Mouse (Mus musculus) E14TG2a.4 (cell line): ENCODE measurements around the gene Mthfr.

Source experiments
- H3K27me3 ChIP-seq: 2 replicates; pipeline ENCODE4 v1.6.1; 2014; ENCODE audit warnings: low read length, control low read depth; ENCODE audit not compliant: insufficient read depth
- H3K36me3 ChIP-seq: 2 replicates; pipeline ENCODE4 v1.6.1; 2014; ENCODE audit warnings: low read length, control low read depth; ENCODE audit not compliant: insufficient read depth
- H3K4me1 ChIP-seq: replicated peaks from 2 replicates; pipeline ENCODE4 v1.6.1; 2014; ENCODE audit warnings: low read depth, low read length, control low read depth
- H3K4me3 ChIP-seq: replicated peaks from 2 replicates; pipeline ENCODE4 v1.5.1; 2014; ENCODE audit warnings: mild to moderate bottlenecking, low read length
- H3K9me3 ChIP-seq: 2 replicates; pipeline ENCODE4 v1.6.1; 2014; ENCODE audit warnings: low read length, control low read depth
- CTCF ChIP-seq: conservative IDR thresholded peaks from 2 replicates; pipeline ENCODE4 v1.5.1; 2014; ENCODE audit warnings: low read length
- NANOG ChIP-seq: IDR thresholded peaks from 2 replicates; pipeline ENCODE4 v1.6.1; 2014; ENCODE audit warnings: borderline replicate concordance, low read length, mixed read lengths
- POU5F1 ChIP-seq: IDR thresholded peaks from 2 replicates; pipeline ENCODE4 v1.6.1; 2014; ENCODE audit warnings: low read length, borderline replicate concordance

The Mthfr gene

DNA sequence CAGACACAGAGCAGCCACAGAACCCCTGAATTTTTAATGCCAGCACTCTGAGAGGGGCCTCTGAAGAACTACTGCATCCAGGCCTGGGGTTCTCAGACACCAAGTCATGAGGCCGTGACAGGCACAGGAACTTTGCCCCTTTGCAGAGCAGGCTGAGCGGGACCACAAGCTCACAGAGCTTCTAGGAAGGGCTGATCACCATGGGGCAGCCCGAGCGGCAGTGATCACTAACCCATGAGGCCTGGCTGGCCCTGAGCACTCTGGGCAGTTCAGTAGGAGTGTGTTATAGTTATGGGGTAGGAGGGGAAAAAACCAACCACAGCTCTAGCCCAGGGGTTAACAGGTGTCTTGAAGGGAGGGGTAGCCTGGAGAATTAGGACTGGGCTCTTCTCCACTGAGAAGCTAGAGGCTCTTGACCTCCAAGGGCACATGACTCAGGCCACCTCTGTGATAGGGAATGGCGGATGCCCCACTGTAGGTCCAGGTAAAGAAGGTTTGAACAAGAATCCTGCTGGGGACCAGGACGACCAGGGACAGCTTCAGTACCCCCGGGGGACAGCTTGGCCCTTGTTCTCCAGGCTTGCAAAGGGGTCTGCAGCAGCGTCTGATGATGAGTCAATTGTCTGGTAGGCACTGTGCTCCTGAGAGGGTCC is 41.2 kb downstream of the Mthfr start:
- TF ChIP-seq POU5F1 (no peak), CTCF (no peak), NANOG (no peak)
- Histone ChIP-seq H3K4me3 (no peak overlapping the region), H3K36me3 (peaks cover 53% of the 10 kb centered on the region)

DNA sequence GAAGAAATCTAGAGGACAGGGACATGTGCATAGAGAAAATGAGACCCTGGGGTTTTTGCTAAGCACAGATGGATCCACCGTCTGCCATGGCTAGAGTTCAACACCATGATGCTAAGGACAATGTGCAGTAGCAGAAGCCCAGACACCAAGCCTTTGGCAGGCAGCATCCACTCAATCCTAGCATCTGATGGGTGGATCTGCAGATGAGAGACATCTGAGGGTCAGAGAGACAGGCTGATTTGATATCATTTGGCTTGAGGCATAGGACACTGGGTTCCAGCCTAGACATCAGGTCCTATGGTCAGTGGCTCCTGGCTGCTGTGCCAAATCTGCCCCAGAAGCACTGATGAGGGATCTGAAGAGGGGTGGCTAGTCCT is 41.7 kb downstream of the Mthfr start:
- Histone ChIP-seq H3K4me3 (no peak overlapping the region), H3K4me1 (peaks cover 85% of the 10 kb centered on the region), H3K27me3 (no peaks in the 10 kb centered on the region), H3K9me3 (no peaks in the 10 kb centered on the region), H3K36me3 (peaks cover 53% of the 10 kb centered on the region)
- no peak for TF ChIP-seq CTCF
- TF ChIP-seq POU5F1 = no peak
- TF ChIP-seq NANOG = no peak

More for the DNA sequence above, 41.2 kb downstream of the Mthfr start:
- Histone ChIP-seq H3K27me3 (no peaks in the 10 kb centered on the region), H3K4me1 (peaks cover 85% of the 10 kb centered on the region), H3K9me3 (no peaks in the 10 kb centered on the region)

DNA sequence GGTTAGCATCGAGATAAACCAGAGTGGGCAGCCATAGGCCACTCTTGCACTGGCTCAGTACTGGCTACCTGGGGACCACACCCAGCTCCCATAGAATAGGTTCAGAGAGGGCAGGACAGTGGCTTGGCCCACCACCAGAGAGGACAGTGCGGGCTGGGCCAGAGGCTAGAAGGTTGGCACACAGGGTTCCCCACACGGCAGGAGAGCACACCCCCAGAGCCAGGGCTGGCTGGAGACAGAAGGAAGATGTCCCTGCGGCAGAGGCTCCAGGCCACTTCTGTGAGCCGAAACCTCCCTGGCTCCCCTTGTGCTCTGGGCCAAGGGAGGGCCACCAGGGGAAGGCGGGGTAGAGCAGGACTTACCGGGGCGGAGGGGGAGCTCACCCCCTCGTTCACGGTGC is 42.3 kb downstream of the Mthfr start:
- peak overlapping the region; percentile 50 for H3K4me3 ChIP-seq
- TF ChIP-seq NANOG = no peak
- no peak for TF ChIP-seq CTCF
- no peak for TF ChIP-seq POU5F1
- no peaks in the 10 kb centered on the region for H3K27me3 ChIP-seq
- H3K4me1 ChIP-seq = peaks cover 83% of the 10 kb centered on the region
- H3K9me3 ChIP-seq = no peaks in the 10 kb centered on the region
- peaks cover 59% of the 10 kb centered on the region for H3K36me3 ChIP-seq

DNA sequence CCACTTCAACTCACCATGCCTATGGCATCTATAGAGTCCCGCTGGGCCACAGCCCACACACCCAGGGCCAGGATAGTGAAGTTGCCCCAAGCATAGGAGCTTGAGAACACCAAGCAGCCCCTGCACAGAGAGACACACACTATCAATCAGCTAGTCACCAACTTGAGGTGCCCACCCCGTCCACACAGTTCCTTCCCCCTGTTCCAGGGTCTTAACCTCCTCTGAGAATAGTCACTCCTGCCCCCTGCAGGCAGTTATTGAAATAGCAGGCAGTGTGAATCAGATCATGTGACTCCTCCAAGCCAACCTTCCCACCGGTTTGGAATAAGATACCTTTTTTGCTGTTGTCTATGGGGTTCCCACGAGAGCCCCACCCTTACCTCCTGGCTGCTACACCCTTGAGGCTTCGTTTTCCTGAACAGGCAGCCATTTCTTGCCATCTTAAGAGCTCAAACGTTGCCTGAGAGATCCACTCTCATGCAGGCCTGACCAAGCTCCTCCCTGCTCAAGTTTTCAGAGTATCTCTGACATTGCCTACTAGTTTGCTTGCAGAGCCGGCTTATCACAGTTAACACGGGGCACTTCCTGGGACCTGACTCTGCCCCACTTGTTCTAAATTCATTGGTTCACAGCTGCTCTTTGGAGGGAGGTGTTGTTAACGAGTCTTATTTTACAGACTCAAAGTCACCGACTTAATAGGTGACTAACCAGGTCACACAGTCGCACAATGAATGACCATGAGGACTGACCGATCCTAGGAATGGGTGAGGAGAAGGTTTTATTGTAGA is 43.6 kb downstream of the Mthfr start:
- H3K27me3 ChIP-seq = no peaks in the 10 kb centered on the region
- peaks cover 63% of the 10 kb centered on the region for H3K36me3 ChIP-seq
- H3K4me1 ChIP-seq = peaks cover 73% of the 10 kb centered on the region
- no peaks in the 10 kb centered on the region for H3K9me3 ChIP-seq
- peak overlapping the region; percentile 94 for H3K4me3 ChIP-seq
- TF ChIP-seq CTCF (peak; percentile 46), NANOG (no peak), POU5F1 (no peak)

DNA sequence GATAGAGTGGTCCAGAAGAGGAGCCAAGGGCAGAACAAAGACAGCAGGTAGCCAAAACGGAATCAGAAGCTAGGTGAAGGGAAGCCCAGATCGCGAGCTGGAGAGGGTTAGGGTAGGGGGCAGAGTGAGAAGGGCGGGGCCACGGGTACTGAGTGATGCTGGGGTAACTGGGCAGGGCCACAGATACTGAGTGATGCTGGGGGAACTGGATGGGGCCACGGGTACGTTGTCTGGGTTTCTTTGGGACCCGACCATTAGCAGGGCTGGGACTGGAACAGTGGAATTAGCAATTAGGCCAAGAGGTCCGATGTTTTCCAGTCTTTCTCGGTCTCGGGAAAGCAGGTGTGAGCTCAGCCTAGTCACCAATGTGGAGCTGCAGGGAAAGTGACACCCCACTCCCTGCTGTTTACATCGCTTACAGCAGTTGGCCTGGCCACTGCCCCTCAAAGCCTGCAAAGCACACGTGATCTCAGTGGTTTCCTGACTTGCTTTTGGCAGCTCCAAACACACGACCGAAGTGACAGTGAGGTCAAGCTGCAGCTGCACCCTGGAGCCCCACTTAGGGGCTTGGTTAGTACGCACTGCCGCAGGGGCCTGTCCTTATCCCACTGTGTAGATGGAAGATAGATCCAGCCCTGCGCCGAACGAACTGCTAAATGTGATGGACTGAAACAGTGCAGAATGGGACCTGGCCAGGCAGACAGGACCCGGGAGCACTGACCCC is 44.5 kb downstream of the Mthfr start:
- TF ChIP-seq POU5F1 (no peak), NANOG (no peak), CTCF (no peak)
- no peaks in the 10 kb centered on the region for H3K9me3 ChIP-seq
- H3K36me3 ChIP-seq = peaks cover 56% of the 10 kb centered on the region
- H3K4me1 ChIP-seq = peaks cover 68% of the 10 kb centered on the region
- H3K4me3 ChIP-seq = peak overlapping the region; percentile 94
- no peaks in the 10 kb centered on the region for H3K27me3 ChIP-seq

DNA sequence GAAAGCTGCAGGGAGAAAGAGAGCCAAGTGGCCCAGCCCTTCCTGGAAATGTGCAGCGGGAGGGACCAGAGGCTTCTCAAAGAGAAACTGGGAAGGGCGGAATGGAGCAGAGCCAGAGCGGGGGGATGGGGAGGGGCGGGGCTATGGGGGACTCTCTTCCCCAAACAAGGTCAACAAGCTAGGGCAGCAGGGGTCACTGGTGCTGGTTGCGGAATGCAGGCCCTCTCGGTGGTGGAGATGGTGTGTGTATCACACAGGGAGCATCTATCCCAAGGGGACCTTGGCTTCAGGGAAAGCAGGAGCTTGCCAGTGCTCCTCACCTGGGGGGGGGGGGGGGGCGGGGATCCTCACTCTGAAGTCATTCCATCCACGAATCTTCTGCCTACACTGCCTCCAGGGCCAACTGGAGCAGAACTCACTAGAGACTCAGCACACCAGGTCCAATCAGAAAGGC is 45.4 kb downstream of the Mthfr start:
- Histone ChIP-seq H3K36me3 (peaks cover 52% of the 10 kb centered on the region), H3K4me1 (peaks cover 70% of the 10 kb centered on the region), H3K4me3 (peak overlapping the region; percentile 94), H3K27me3 (no peaks in the 10 kb centered on the region), H3K9me3 (no peaks in the 10 kb centered on the region)
- TF ChIP-seq CTCF (no peak), POU5F1 (no peak), NANOG (no peak)

DNA sequence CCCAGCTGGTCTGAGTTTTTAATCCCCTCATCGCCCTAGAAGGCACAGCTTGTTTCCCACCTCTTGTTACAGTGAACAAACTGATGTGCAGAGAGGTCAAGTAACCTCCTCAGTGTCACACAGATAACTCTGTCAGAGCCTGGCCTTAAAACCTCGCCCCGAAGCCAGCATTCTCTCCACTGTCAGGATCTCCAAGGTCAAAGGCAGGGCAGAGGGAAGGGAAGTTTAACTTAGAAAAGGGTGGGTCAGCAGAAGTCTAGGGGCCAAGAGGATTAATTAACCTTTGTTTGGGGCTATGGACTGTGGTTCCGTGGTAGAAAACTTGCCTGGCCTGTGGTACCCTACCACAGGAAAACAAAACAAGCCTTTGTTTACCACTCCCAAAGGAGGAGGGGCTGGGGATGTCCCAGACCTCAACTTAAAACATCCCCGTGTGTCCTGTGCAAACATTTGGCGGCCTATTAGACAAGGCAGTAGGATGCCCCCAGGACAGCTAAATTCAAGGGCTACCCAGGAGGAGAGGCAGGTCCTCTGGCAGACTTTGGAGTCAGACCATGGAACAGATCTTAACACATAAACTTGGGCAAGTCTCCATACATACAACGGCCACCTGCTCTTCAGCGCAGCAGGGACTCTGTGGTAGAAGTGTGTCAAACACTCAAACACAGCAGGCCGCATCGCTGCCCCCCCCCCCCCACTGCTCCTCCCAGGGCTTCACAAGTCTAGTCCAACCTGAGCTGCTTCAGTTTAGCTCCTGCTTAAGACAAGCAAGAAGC is 46.4 kb downstream of the Mthfr start:
- Histone ChIP-seq H3K4me3 (peak overlapping the region; percentile 94), H3K36me3 (peaks cover 43% of the 10 kb centered on the region), H3K9me3 (no peaks in the 10 kb centered on the region), H3K27me3 (no peaks in the 10 kb centered on the region), H3K4me1 (peaks cover 69% of the 10 kb centered on the region)
- TF ChIP-seq CTCF = no peak
- TF ChIP-seq NANOG = peak; percentile 67

DNA sequence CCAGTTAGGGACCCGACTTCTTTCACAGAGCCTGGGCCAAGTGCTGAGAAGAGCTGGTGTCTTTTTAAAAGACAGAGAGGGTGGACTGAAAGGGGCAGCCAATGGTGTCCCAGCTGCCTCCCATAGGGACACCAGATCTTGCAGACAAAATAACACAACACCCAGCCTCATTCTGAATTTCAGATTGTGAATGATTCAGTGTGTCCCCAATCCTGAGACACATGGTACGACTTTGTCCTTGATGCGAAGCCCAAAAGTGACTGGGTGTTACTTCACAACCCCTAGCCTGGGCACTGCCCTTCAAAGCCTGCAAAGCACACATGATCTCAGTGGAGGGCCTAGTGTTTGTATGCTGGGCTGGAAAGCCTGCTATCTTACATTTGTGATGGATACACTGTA is 47.0 kb downstream of the Mthfr start:
- H3K36me3 ChIP-seq = peaks cover 37% of the 10 kb centered on the region
- H3K27me3 ChIP-seq = no peaks in the 10 kb centered on the region
- peaks cover 64% of the 10 kb centered on the region for H3K4me1 ChIP-seq
- no peaks in the 10 kb centered on the region for H3K9me3 ChIP-seq
- no peak for TF ChIP-seq CTCF
- TF ChIP-seq NANOG = no peak
- TF ChIP-seq POU5F1 = no peak
- peak overlapping the region; percentile 94 for H3K4me3 ChIP-seq
